Mouse (Mus musculus) kidney, adult 2 months (tissue): ENCODE results near the gene Nbas.

Experiments
- CTCF ChIP-seq: fragments of 200-500 bp; conservative IDR thresholded peaks from 2 replicates; pipeline ENCODE4 v1.5.1; 2011; ENCODE audit warnings: low read depth, mild to moderate bottlenecking, control low read depth, low read length, moderate library complexity, mixed read lengths; ENCODE audit not compliant: insufficient read depth, insufficient read length
- POLR2A ChIP-seq: fragments of 200-500 bp; IDR thresholded peaks from one replicate; pipeline ENCODE4 v1.6.1; 2011; ENCODE audit warnings: low read depth, low read length, control low read depth

DNA sequence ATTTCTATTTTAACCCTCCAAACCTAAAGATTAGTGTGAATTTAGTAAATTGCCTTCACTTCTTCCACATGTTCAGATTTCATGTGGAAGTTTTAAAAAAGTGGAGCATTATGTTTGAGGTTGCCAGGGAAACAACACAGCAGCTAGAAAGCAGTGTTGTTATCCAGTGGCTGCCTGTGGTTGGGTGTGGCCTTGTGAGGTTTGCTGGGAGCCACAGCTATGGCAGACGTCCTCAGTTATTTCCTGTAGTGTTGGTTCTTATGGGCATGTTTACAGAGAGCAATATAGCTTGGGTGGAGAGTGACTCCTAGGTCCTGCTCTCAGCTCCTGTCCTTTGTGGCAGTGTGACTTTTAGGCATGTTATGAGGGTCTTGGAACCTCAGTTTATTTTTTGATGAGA is 249.1 kb downstream of the Nbas start:
- TF ChIP-seq POLR2A (no peak), CTCF (no peak)
